Mouse (Mus musculus): ENCODE results near the gene Gna15. TPM values are rescaled to one million over a fixed set of nuclear protein-coding genes. Genes with fewer than 3 reads are reported as not detected.

Gna15 gene
- total RNA-seq, 2 experiments from 2014 or later: 41.4 to 45.2 TPM

DNA sequence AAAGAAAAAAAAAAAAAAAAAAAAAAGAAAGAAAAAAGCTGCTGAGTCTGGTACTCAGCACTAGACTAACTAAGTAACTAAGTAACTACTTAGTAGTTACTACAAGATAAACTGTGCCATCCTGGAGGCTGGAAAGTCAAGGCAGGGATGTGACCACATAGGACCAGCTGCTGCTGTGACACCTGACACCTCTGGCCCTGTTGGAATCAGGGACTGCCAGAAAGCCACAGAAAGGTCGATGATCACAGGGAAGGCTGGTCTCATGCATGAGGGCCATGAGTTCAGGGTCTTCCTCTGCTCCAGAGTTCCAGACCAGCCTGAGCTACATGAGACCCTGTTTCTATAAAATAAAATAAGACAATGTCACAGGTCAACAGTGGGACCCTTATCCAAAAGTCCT is 33.5 kb upstream of the Gna15 start:
- ATAC-seq (replicated peaks; ENCODE audit: low FRiP score, low TSS enrichment, poor library complexity, severe bottlenecking): no peak

DNA sequence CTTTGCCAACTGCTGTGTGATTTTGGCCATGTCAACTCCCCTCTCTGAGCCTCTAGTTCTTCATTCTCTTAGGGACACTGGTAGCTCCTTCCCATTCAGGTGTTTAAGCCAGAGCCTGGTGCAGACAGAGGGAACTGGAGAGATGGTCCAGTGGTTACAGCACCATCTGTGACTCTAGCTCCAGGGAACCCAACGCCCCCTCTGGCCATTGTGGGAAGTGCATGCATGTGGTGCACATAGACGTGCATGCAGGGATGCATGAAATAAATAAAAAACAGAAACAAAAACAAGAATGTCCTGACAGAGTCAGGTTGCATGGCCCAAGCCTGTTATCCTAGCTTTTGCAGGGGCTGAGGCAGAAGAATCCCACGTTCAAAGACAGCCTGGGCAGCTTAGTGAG is 32.3 kb upstream of the Gna15 start:
- ATAC-seq (replicated peaks; ENCODE audit: low FRiP score, low TSS enrichment, poor library complexity, severe bottlenecking): no peak

DNA sequence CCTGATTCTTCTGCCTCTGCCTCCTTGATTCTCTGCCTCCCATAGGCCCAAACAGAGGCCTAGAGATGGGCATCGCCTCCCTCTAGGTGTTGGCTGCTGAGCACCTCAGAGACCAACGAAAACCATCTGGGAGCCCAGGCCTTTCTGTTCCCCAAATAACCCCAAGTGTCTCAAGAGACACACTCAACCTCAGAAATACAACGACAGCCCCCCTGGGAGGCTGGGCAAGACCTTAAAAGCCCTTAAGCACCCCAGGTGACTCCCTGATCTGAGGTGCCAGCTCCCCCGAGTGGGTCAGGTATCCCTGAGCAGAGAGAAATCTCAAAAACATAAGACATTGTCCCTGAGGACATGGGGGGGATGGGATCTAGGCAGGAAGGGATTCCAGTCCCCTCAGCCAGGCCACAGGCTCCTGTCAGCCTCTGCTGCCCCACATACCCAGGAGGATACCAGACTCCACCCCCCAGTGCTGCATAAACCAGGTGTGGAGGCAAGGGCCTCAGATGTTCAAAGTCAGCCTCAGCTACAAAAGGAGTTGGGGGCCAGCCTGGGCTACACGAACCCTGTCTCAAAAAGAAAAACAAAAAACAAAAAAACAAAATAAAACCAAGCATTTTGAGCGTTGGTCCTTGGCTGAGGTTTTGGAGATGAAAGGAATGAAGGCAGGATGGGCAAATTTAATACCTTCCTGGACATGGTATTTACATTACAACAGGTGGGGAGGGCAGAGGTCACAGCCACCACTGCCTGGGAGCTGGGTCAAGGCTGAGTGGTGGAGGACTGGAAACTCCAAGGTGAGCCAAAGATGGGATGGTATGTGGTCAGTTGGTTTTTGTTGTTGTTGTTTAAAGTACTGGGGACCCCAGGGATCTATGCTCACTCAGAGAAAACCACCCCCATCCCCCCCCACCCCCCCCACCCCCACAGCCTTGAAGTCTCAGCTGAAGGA is 30.1 kb upstream of the Gna15 start:
- ATAC-seq (replicated peaks; ENCODE audit: low FRiP score, low TSS enrichment, poor library complexity, severe bottlenecking): no peak

DNA sequence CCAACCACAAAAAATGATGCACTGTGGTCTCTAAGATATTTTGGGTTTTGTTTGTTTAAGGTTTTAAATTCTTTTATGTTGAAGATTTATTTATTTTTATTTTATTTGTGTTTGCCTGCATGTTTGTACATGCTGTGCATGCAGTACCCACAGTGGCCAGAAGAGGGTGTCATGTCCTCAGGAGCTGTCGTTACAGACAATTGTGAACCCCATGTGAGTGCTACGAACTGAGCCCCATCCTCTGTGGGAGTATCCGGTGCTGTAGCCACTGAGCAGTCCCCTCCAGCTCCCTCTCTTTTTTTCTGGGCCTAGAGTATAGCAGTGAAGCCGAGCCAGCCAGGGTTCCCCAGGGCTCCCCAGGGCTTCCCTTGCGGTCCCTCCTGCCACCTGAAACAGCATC is 29.2 kb upstream of the Gna15 start:
- ATAC-seq (replicated peaks; ENCODE audit: low FRiP score, low TSS enrichment, poor library complexity, severe bottlenecking): no peak

DNA sequence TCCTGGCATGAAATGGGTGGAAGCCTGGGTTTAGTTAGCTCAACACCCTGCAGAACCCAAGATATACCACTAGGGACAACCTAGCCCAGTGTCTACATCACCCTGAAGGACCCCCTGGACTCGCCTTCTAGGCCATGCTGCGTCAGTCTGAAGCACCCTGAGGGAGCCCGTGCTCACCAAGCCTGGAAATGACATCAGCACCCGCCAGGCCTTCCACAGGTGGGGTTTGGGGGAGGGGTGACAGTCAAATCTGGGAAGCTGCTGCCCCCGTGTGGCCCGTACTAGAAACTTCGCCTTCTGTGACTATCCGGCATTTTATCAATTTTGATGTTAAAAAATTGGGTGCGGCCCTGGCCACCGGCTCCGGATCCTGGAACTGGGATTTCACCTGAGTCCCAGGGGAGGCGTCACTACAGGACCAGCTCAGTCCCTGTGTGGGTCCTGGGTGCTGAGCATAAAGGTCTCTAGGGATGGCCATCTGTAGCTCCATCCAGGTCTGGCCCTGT is 27.6 kb upstream of the Gna15 start:
- ATAC-seq (replicated peaks; ENCODE audit: low FRiP score, low TSS enrichment, poor library complexity, severe bottlenecking): peak; percentile 78

DNA sequence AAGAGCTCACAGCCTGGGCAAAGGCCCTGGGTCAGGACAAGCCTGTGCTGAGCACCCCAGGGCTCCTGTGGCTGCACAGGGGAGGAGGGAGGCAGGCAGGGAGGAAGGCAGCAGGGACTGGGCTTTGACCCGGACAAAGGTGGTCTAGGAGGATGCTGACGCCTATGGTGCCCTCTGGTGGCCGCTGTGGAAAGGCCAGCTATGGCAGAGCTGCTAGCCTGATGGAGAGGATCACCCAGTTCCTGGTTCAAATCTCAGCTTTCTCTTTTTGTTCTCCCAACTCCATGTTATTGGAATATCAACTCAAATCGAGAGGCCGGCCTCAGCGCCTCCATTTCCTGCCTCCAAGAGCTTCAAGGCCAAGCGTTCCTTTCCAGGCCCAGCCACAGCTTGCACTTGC is 26.2 kb upstream of the Gna15 start:
- ATAC-seq (replicated peaks; ENCODE audit: low FRiP score, low TSS enrichment, poor library complexity, severe bottlenecking): 0 out of 2 replicates have a peak, but pooled peaks have one; percentile 23

DNA sequence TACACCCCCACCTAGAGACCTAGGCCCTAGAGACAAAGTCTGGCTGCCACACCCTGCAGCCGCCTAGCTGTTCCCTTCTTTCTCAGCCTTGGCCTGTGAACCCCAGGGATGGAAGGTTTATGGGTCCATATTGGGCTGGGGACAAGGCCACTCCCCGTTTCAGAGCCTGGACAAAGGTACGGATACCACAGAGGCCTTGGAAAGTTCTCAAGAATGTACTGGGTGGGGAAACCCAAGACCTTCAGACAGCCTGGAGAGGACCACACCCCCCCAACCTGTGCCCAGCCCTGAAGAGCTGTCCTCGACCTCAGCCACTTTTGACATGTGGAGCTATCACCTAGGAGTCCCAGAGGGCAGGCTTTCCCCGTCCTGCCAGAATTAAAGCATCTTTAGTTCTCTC is 24.9 kb upstream of the Gna15 start:
- no peak for ATAC-seq (replicated peaks; ENCODE audit: low FRiP score, low TSS enrichment, poor library complexity, severe bottlenecking)

DNA sequence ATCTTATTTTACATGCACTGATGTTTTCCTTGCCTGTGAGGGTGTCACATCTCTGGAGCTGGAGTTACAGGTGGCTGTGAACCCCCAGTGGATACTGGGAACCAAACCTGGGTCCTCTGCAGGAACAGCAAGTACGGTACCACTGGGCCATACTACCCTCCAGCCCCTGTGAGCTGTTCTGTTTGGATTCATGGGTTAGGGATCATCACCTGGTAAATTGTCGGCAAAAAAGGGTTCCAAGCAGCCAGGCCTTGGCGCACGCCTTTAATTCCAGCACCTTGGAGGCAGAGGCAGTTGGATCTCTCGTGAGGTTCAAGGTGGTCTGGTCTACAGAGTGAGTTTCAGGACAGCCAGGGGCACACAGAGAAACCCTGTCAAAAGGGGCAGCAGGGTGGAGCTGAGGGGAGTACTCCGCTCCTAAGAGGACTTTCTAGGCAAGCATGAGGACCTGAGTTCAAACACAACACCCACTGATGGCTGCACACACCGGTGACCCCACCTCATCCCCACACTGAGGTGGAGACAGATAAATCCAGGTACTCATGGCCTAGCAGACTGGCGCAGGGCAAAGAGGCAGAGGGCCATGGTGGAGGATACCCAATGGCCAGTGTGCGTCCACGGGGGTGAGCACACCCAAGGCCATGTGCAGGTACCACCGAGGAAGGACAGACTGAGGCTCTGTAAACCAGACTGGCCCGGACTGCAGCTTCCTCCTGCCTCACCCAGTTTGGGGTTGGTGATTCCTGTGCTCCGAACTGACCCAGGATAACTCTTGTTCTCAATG is 23.0 kb upstream of the Gna15 start:
- no peak for ATAC-seq (replicated peaks; ENCODE audit: low FRiP score, low TSS enrichment, poor library complexity, severe bottlenecking)

DNA sequence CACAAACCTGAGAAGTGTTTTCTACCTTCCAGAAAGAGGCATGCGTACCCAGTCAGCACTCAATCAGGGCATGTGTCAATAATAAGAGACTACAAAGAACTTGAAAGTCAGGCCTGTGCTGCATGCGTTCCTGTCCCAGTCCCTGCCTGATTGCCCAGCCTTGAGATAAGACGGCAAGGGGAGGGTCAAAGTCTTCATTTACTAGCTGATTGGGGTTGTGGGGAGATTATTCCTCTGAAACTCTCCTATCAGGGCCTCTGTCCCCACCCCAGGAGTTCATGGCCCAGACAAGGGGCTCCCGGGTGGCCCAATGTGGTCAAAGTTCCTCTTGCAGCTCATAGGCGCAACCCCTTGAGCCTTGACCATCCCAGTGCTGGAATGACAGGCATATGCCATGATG is 22.3 kb upstream of the Gna15 start:
- ATAC-seq (replicated peaks; ENCODE audit: low FRiP score, low TSS enrichment, poor library complexity, severe bottlenecking): peak; percentile 27

DNA sequence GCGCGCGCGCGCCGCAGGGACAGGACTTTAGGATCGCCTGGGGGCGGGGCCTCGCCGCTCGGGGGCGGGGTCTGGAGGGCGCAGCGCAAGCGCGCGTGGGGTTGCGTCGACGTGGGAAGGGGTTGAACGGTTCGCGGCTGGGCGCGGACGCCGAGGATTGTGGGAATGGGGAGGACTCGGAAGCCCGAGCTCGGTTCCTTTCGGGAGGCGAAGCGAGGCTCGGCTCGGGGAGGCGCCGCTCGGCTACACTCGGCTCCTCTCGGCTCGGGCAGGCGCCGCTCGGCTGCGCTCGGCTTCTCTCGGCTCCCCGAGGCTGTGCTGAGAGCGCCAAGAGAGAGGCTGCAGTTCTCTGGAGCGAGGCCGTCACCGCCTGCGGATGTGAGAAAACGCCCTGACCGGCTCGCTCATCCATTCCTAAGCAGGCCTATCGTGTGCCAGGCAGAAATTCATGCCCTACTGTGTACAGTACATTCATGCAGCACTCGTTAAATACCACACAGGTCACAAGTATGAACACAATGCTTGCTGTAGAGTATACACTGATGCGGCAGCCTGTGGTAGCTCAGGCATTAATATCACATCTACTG is 21.2 kb upstream of the Gna15 start, which contains the start of gene Gna11:
TSS of gene Gna11 (minus strand) at position 30 of the 587 bp plus-strand sequence.
- peak; percentile 85 for ATAC-seq (replicated peaks; ENCODE audit: low FRiP score, low TSS enrichment, poor library complexity, severe bottlenecking)

DNA sequence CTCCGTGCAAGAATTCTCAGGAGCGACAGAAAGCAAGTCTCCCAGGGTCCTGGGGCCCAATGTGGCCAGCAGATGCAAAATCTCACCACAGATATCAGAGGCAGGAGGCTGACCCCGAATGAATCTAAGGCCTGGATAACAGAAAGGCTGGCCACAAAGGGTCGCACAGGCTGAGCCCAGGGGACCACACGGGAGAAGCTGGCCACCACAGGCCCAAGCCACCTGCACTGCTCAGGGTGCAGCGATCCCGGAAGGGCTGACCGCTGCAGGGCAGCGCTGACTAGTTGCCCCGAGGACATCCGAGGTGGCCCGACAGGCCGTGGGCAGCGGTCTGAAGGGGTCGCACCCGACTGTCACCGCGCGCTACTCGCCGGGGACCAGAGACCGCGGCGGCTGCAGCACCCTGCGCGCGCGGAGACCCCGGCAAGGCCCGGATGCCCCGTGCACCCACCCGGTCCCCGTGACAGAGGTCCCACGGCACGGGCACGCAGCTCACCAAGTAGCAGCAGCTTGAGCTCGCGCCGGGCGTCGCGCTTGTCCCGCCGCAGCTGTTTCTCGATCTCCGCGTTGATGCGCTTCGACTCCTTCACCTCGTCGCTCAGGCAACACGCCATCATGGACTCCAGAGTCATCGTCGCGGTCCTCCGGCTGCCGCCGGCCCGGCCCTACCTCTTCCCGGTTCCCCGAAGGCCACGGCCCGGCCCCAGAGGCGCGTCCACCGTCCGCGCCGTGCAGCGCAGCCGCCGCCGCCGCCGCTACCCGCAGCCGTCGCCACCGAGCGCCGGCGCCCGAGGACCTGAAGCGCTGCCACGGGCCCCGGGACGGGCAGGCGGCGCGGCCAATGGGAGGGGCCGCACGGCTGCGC is 20.5 kb upstream of the Gna15 start:
- 0 out of 2 replicates have a peak, but pooled peaks have one; percentile 0 for ATAC-seq (replicated peaks; ENCODE audit: low FRiP score, low TSS enrichment, poor library complexity, severe bottlenecking)

DNA sequence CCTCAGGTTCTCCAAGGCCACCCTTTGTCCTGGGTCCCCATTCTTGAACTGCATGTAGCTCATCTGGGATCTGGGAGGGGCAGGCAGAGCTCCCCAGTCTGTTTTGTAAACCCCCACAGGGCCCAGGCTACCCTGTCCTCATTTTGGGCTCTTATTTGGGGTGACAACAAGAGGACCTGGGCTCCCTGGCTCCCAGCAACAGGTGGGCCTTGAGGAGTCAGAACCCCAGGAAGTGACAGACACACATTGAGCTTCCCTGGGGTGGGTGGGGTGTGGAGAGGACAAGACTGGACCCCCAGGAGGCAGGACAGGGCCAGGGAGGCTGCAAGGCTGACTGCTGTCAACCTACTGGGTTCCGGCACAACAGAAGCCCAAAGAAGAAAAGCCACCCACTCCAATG is 19.6 kb upstream of the Gna15 start:
- no peak for ATAC-seq (replicated peaks; ENCODE audit: low FRiP score, low TSS enrichment, poor library complexity, severe bottlenecking)

DNA sequence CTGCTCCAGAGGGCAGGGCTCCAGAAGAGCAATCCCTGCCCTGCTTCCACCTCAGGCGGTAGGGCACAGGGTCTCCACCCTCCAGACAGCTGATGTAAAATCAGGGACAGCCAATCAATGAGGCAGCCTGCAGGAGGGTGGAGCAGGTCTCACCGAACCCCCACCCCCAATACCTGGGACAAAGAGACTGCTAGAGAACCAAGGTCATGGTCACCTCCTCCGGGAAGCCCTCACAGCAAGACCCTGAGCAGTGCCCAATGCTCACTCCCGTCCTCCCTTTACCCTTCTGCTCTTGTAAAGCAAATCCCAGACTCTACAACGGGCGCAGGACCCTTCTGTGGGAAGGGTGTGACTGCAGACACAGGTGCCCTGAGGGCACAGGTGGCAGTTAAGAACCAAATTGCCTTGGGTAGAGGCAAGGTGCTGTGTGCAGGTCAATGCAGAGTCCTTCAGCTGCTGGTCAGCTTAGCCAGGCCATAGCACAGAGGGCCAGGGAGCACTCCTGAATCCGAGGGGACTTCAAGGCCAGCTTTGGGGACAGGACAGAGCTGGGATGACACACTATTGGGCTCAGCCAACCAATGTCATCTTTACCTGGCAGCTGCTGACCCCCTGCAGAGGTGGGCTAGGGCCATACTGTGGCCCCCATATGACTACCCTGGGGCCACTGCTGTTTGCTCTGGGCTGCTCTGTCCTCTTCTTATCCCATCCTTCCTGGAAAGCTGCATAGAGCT is 18.9 kb upstream of the Gna15 start:
- ATAC-seq (replicated peaks; ENCODE audit: low FRiP score, low TSS enrichment, poor library complexity, severe bottlenecking): no peak

DNA sequence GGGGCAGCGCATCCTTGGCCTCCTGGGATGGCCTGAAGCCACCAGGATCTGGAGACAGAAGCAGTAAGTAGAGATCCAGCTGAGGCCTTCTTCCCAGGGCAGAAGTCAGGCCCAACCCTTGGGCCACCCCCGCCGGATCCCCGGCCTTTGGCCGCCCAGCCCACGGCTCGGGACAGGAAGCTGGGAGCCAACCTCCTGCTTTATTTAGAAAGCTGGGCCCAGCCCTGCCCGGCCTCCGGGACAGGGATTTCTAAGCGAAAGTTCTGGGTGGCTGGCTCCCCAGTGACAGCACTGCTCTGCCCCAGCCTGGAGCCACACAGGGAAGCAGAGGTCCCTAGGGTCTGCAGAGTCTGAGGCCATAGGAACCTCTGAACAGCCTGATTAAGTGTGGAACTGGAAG is 17.8 kb upstream of the Gna15 start:
- ATAC-seq (replicated peaks; ENCODE audit: low FRiP score, low TSS enrichment, poor library complexity, severe bottlenecking): no peak

DNA sequence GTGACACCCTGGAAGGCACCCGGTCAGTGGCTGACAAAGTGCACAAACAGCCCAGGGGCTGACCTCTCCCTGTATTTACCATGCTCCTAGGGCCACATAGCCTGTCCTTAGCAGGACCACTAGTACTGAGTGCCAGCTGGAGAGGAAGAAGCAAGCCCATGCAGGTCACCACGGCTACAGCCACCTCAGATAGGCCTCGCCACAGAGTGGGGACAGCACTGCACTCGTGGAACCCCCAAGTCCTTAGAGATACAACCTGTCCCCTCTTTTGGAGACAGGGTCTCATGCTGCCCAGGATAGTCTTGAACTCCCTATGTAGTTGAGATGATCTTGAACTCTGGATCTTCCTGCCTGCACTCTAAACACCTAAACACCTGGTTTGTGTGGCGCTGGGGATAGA is 17.3 kb upstream of the Gna15 start:
- no peak for ATAC-seq (replicated peaks; ENCODE audit: low FRiP score, low TSS enrichment, poor library complexity, severe bottlenecking)

DNA sequence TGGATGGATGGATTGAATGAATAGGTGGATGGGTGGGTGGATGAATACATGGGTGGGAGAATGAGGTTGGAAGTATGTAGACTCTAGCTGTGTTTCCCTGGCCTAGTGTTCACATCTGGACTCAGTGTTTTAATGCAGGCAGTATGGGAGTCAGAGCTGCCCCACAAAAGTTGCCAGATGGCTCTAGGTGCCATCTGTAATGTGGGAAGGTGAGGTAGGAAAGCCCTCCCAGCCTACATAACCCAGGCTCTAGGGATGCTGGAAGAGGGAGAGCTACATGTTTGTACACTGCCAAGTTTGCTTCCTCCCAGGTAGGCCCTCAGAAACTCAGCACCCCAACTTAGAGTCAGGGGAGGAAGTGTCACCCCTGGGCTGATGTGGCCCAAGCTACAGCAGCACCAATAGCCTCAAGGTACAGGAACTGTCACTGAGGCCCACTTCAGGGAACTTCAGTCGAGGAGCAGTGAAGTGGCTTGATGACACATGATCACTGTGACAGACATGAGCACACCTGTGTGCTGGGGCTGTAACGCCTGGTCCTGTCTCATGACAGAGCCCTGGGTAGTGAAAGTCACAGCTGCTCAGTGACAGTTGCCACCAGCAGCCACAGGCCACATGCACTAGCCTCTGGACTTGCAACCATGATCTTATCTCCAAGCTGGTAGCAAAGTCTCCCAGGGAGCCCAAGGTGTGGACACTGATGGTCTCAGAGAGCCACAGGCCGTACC is 14.5 kb upstream of the Gna15 start:
- ATAC-seq (replicated peaks; ENCODE audit: low FRiP score, low TSS enrichment, poor library complexity, severe bottlenecking): no peak

DNA sequence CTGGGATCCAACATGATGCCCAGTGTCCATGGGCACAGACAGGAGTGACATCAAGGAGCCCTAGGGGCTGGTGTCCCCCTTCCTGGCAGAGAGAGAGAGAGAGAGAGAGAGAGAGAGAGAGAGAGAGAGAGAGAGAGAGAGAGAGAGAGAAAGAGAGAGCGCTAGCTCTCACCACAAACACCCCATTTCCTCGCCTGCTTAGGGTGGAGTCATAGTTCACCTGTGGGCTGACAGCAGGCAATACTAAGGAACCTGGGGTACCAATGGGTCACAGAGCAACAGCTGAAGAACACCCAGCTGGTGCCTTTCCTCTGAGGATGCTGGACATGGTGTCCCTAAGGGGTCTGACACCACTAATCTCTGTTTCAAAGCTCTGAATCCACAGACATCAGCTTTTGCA is 13.4 kb upstream of the Gna15 start:
- no peak for ATAC-seq (replicated peaks; ENCODE audit: low FRiP score, low TSS enrichment, poor library complexity, severe bottlenecking)

DNA sequence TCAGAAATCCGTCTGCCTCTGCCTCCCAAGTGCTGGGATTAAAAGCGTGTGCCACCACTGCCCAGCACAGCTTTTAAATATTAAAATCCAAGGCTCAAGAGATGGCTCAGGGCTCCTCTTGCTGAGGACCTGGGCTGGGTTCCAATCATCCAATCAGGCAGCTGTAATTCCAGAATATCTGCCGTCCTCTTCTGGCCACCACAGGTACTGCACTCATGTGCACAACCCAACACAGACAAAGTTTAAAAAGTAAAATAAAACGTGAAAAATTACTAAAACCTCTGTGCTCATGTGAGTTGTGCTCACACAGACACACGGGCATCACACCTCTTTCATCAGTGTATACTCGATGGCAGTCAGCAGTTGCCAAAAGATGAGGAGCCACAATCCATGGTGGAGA is 12.7 kb upstream of the Gna15 start:
- ATAC-seq (replicated peaks; ENCODE audit: low FRiP score, low TSS enrichment, poor library complexity, severe bottlenecking): peak; percentile 51; the same call in 1 of the 2 replicates

All from megakaryocyte-erythroid progenitor cell, adult 5-6 weeks (primary cell).